Mouse (Mus musculus) embryo, embryonic 11 days (tissue): ENCODE data around the gene Pptc7.
A peak's percentile ranks its signal among the peaks of the same experiment; 100 is the strongest.
"Not testable (repeated sequence)": the region's sequence is repeated elsewhere in the genome, so short reads cannot be mapped to it uniquely, and the experiment has no call there.

Source experiments
- DNase-seq: peaks from one replicate; pipeline ENCODE4 v3.0.0-alpha.2; 2015

The Pptc7 gene

GRCm38 (mm10) chr5:122302810-122303745 is 18.9 kb downstream of the Pptc7 start:
- DNase-seq, result peak; percentile 32

- no peak for DNase-seq
Measured at GRCm38 (mm10) chr5:122303937-122304336, 19.8 kb downstream of the Pptc7 start.

GRCm38 (mm10) chr5:122304541-122304940 is 20.4 kb downstream of the Pptc7 start:
- DNase-seq, result no peak

GRCm38 (mm10) chr5:122305472-122305871 is 21.3 kb downstream of the Pptc7 start:
- DNase-seq, result no peak

- no peak for DNase-seq
Measured at GRCm38 (mm10) chr5:122306536-122306935, 22.4 kb downstream of the Pptc7 start.

GRCm38 (mm10) chr5:122310699-122311098 is 26.5 kb downstream of the Pptc7 start:
- DNase-seq, result no peak

- no peak for DNase-seq
Measured at GRCm38 (mm10) chr5:122311692-122312091, 27.5 kb downstream of the Pptc7 start.

GRCm38 (mm10) chr5:122312346-122312745 is 28.2 kb downstream of the Pptc7 start:
- DNase-seq, result no peak

- DNase-seq, result no peak
Measured at GRCm38 (mm10) chr5:122312942-122313684, 28.9 kb downstream of the Pptc7 start.

- peak; percentile 17 for DNase-seq
Measured at GRCm38 (mm10) chr5:122314966-122315667, 31.0 kb downstream of the Pptc7 start.

GRCm38 (mm10) chr5:122317329-122318045 is 33.3 kb downstream of the Pptc7 start:
- DNase-seq, result no peak

GRCm38 (mm10) chr5:122318100-122318499 is 33.9 kb downstream of the Pptc7 start:
- peak; percentile 25 for DNase-seq

- DNase-seq, result not testable (repeated sequence)
Measured at GRCm38 (mm10) chr5:122318976-122319375, 34.8 kb downstream of the Pptc7 start.

GRCm38 (mm10) chr5:122319474-122320204 is 35.5 kb downstream of the Pptc7 start:
- DNase-seq, result no peak

- no peak for DNase-seq
Measured at GRCm38 (mm10) chr5:122320205-122320781, 36.1 kb downstream of the Pptc7 start.

- peak; percentile 22 for DNase-seq
Measured at GRCm38 (mm10) chr5:122323523-122323922, 39.4 kb downstream of the Pptc7 start.

- no peak for DNase-seq
Measured at GRCm38 (mm10) chr5:122324608-122325431, 40.7 kb downstream of the Pptc7 start.

- DNase-seq, result no peak
Measured at GRCm38 (mm10) chr5:122325477-122325876, 41.3 kb downstream of the Pptc7 start.

GRCm38 (mm10) chr5:122327283-122327682 is 43.1 kb downstream of the Pptc7 start:
- no peak for DNase-seq

GRCm38 (mm10) chr5:122330269-122330668 is 46.1 kb downstream of the Pptc7 start:
- no peak for DNase-seq
